Mouse (Mus musculus) c-Kit-positive CD71-negative TER-119-negative erythroid progenitor cells, embryonic 14.5 days (primary cell): ENCODE measurements around the gene Tulp1.
"Not testable (repeated sequence)": the region's sequence is repeated elsewhere in the genome, so short reads cannot be mapped to it uniquely, and the experiment has no call there.

ENCODE experiments used
- DNase-seq: peaks from one replicate; pipeline ENCODE4 v3.0.0-alpha.2; 2013; ENCODE audit warnings: low read depth

Gene Tulp1

GRCm38 (mm10) chr17:28337547-28337946 is 27.5 kb downstream of the Tulp1 start:
- no peak for DNase-seq

DNA sequence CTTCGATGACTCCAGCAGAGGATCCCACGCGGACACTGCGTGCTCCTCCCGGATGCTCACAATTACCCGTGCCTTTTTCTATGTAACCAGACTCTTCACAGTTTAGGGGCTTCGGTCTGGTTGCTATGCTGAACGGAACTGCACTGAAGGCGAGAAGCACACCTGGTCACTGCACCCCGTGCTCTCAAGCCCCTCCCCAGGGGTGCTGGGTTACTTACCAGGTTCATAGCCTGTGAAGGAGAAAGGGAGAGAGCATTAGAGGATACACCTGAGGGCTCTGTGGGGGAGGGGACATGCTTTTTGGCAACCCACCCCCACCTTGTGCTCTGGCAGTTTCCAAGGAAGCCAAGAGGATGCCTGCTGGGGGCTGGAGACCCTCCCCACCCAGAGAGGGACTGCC is 29.8 kb downstream of the Tulp1 start:
- DNase-seq = no peak

- DNase-seq = no peak
Observed at GRCm38 (mm10) chr17:28332915-28333546, 32.0 kb downstream of the Tulp1 start.

DNA sequence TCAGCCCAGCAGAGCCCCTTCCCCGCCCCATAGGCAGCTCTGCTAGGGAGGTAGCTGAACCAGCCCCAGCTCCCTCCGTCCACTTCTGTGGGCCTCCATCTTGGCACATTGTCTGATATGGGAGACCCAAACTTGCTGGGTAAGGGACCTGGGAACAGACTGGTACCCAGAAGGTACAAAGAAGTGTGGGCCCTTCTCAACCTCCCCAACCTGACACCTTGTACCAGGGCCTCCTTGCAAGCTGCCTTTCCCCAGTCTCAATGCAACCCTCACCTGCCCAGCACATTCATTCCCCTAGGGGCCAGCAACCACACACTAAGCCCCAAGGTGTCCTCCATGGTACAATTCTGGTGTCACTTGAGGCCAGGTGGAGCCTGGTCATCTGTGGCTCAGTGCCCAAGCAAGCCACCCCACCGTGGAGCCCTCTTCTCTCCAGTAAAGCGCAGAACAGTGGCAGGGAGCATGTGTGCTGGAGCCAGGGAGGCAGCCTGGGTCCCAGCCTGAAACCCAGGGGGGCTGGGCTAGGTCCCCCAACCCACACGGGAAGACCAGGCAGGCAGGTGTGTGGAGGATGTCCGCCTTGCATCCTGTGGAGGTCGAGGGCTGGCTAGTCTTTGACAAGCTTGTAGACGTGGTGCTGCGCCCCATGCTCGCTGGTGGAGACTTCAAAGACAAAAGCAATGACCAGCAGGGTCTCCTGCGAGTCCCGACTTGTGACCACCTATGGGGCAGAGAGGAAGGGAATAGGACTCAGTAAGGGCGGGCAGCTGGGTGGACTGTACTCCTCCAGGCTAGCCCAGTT is 32.7 kb downstream of the Tulp1 start:
- DNase-seq = no peak

GRCm38 (mm10) chr17:28331241-28332112 is 33.5 kb downstream of the Tulp1 start:
- no peak for DNase-seq

DNA sequence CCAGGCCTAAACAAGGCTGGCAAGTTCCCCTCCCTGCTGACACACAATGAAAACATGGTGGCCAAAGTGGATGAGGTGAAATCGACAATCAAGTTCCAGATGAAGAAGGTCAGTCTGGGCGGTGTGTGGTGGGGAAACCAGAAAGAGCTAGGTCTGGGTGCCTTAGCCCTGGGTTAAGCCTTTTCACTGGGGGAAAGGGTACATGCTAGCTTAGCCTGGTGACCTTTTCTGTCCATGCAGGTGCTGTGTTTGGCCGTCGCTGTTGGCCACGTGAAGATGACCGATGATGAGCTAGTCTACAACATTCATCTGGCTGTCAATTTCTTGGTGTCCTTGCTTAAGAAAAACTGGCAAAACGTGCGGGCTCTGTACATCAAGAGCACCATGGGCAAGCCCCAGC is 34.4 kb downstream of the Tulp1 start:
- not testable (repeated sequence) for DNase-seq

DNA sequence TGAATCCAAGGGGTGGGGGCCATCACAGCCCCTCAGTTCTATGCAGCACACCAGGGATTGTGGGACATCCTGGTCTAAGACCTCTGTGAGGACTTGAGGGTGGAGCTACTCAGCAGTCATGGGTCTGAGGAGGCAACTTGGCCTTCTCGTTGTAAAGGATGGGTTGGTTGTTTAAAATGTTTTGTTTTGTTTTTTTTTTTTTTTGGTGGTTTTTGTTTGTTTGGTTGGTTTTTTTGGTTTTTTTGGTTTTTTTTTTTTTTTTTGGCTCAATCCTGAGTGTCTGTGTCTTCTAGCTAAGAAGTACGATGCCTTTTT is 34.8 kb downstream of the Tulp1 start:
- no peak for DNase-seq

DNA sequence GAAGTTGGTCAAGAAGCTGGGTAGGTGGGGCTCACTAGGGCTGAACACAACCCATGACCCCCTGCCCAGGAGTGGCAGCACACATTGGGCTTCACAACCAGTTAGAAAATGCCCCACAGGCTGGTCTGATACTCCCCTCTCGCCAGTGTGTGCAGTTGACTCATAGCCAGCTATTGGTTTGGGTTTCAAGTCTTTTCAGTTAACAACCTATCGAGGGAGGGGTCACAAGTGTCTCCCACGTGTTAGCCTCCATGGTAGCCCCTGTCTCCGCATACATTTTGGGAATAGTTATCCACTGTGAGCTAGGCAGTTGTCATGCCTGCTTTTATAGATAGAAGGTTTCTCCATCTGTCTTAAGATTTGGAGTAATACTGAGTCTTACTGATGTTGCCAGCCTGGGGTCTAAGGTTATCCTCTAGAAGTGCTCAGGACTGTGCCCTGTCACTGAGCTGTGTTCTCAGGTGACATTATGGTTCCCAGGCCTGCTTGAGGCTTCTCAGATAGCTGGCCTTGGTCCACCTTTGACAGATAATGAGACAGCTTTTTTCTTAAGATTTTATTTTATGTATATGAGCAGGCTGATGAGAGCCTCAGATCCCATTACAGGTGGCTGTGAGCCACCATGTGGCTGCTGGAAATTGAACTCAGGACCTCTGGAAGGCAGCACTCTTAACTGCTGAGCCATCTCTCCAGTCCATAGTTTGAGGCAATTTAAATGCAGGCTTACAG is 35.4 kb downstream of the Tulp1 start:
- no peak for DNase-seq

- DNase-seq = no peak
Observed at GRCm38 (mm10) chr17:28328946-28329345, 36.1 kb downstream of the Tulp1 start.

DNA sequence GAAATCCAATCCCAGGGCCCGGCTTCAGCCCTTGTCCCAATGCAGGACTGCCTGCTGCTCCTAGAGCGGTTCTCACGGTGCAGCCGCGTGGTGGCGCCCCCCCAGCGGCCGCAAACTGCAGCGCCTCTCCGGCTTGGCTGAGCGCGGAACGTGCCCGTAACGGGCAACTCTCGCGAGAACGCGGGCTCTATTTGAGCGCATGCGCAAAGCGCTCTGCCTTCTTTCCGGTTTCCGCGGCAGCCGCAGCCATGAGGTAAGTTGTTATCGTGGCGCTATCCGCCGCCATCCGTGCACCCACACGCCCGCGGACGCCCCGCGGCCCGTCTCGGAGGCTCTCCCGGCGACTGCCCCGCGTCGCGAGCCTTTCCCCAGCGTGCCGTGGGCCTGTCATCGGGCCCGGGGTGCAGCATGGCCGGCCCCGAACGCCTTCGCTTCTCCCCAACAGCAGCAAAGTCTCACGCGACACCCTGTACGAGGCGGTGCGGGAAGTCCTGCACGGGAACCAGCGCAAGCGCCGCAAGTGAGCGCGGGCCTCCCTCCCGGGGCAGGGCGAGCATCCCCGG is 36.6 kb downstream of the Tulp1 start, which contains the start of gene Rpl10a:
TSS of gene Rpl10a (plus strand) at position 106 of the 563 bp plus-strand sequence.
- DNase-seq = peak; percentile 91

GRCm38 (mm10) chr17:28327673-28328325 is 37.2 kb downstream of the Tulp1 start:
- DNase-seq = no peak

- DNase-seq = no peak
Observed at GRCm38 (mm10) chr17:28326951-28327350, 38.1 kb downstream of the Tulp1 start.

- no peak for DNase-seq
Observed at GRCm38 (mm10) chr17:28325751-28326150, 39.3 kb downstream of the Tulp1 start.

- DNase-seq = not testable (repeated sequence)
Observed at GRCm38 (mm10) chr17:28324416-28324815, 40.6 kb downstream of the Tulp1 start.

DNA sequence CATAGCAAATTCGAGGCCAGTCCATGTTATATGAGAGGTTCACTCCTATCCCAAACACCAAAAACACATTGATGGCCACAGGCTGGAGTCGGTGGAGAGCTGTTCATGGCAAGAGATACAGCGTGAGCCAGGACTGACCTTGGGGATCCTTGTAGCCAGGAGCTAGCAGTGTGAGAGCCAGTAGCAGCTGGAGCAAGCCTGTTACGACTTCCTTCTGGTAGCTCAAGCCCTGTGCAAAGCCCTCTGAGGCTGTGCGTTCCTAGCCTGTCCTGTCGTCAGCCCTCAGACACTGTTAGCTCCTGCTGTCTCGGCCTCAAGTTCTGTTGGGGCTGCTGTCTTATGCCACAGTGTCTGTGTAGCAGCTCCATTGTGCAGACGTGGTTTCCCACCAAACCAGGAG is 41.2 kb downstream of the Tulp1 start:
- no peak for DNase-seq

DNA sequence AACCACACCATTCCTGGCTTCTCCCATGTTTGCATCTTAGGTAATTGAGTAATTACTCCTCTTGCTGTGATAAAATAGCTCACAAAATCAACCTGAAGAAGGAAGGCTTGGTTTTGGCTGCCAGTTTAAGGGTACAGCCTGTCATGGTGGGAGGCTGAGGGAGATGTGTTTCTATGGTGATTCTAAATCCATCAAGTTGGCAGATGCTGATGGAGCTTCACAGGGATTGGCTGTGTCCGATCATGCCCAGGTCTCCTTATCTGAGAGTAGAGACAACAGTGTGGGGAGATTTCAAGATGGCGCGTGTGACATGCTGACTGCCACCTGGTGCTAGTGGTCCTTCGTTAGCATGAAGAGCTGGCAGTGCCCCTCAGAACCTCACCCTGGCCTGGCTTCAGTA is 43.3 kb downstream of the Tulp1 start:
- DNase-seq = no peak

- no peak for DNase-seq
Observed at GRCm38 (mm10) chr17:28317725-28318124, 47.3 kb downstream of the Tulp1 start.

GRCm38 (mm10) chr17:28317091-28317490 is 47.9 kb downstream of the Tulp1 start:
- no peak for DNase-seq

- DNase-seq = no peak
Observed at GRCm38 (mm10) chr17:28316476-28316875, 48.5 kb downstream of the Tulp1 start.

- no peak for DNase-seq
Observed at GRCm38 (mm10) chr17:28315611-28316160, 49.3 kb downstream of the Tulp1 start.

- DNase-seq = no peak
Observed at GRCm38 (mm10) chr17:28313880-28314225, 51.2 kb downstream of the Tulp1 start.
